Mouse (Mus musculus) embryonic facial prominence, embryonic 11.5 days (tissue): Measurements from ENCODE around the gene Oxct1. TPM values are rescaled to one million over a fixed set of nuclear protein-coding genes. Genes with fewer than 3 reads are reported as not detected.

Experiments used
- ATAC-seq: fragments of 200-750 bp; cut with Nextera tagmentation; replicated peaks from 2 replicates; pipeline ENCODE4 v1.8.0; 2017; ENCODE audit warnings: low read depth; ENCODE audit not compliant: insufficient number of reproducible peaks, low FRiP score, low TSS enrichment
- DNase-seq: peaks from one replicate; pipeline ENCODE4 v3.0.0-alpha.2; 2015; ENCODE audit warnings: low spot score
- H3K27ac ChIP-seq: fragments of 300-500 bp; sonication (generic); replicated peaks from 2 replicates; pipeline ENCODE4 v1.5.1; 2014; ENCODE audit warnings: mild to moderate bottlenecking, low read depth, low read length, control low read depth
- H3K27me3 ChIP-seq: fragments of 300-500 bp; sonication (generic); 2 replicates; pipeline ENCODE4 v1.6.1; 2014; ENCODE audit warnings: mild to moderate bottlenecking, low read length, moderate library complexity, mixed read lengths; ENCODE audit not compliant: control insufficient read depth, insufficient read depth
- H3K36me3 ChIP-seq: fragments of 300-500 bp; sonication (generic); replicated peaks from 2 replicates; pipeline ENCODE4 v1.6.1; 2014; ENCODE audit warnings: low read depth, mild to moderate bottlenecking, low read length, moderate library complexity, mixed read lengths; ENCODE audit not compliant: control insufficient read depth, insufficient read depth
- H3K4me1 ChIP-seq: fragments of 300-500 bp; sonication (generic); 2 replicates; pipeline ENCODE4 v1.6.1; 2014; ENCODE audit warnings: low read length, mixed read lengths; ENCODE audit not compliant: control insufficient read depth, insufficient read depth
- H3K4me2 ChIP-seq: fragments of 300-500 bp; sonication (generic); 2 replicates; pipeline ENCODE4 v1.6.1; 2014; ENCODE audit warnings: low read depth, mild to moderate bottlenecking, control low read depth, low read length, moderate library complexity
- H3K4me3 ChIP-seq: fragments of 300-500 bp; sonication (generic); 2 replicates; pipeline ENCODE4 v1.5.1; 2014; ENCODE audit warnings: low read depth, low read length, control low read depth
- H3K9ac ChIP-seq: fragments of 300-500 bp; sonication (generic); replicated peaks from 2 replicates; pipeline ENCODE4 v1.6.1; 2014; ENCODE audit warnings: mild to moderate bottlenecking, control low read depth, low read length
- H3K9me3 ChIP-seq: fragments of 300-500 bp; sonication (generic); replicated peaks from 2 replicates; pipeline ENCODE4 v1.6.1; 2016; ENCODE audit warnings: mild to moderate bottlenecking, low read length, inconsistent platforms, mixed read lengths; ENCODE audit not compliant: control insufficient read depth
- WGBS: fragments of 180-500 bp; shearing (Covaris S2); extraction: QIAGEN DNeasy Blood & Tissue Kit; methylation state at CpG from one replicate; pipeline ENCODE4 v1.1.7; 2014; 5-methylcytosine and 5-hydroxymethylcytosine counted together
- polyA plus RNA-seq: library from polyadenylated mRNA; unstranded; fragments of >200 nt; fragmentation: Nextera tagmentation; extraction: Ambion mirVana; gene quantifications from 2 replicates; pipeline ENCODE4 v1.2.1, GENCODE M21; 2014

Oxct1 gene
- polyA plus RNA-seq, 1 experiment from 2014 or later = 215 TPM

GRCm38 (mm10) chr15:3994852-3995447 is 31.2 kb upstream of the Oxct1 start:
- Histone ChIP-seq H3K4me2 (peak overlapping the region; percentile 26), H3K9me3 (no peaks in the 10 kb centered on the region), H3K27ac (peak overlapping the region; percentile 52), H3K4me1 (no peaks in the 10 kb centered on the region), H3K4me3 (peak overlapping the region; percentile 50), H3K36me3 (no peaks in the 10 kb centered on the region), H3K9ac (peak overlapping the region; percentile 72), H3K27me3 (no peaks in the 10 kb centered on the region)
- DNase-seq (no peak), ATAC-seq (no peak)
- 26% methylated on average over 14 of the region's 14 CpGs for WGBS

- DNase-seq (peak; percentile 98), ATAC-seq (peak; percentile 100)
- Histone ChIP-seq H3K4me3 (peak within 1 kb of the TSS; percentile 50), H3K27me3 (no peaks in the 10 kb centered on the region), H3K9ac (peak within 1 kb of the TSS; percentile 72), H3K4me2 (peak within 1 kb of the TSS; percentile 54), H3K36me3 (no peaks in the 10 kb centered on the region), H3K27ac (peak within 1 kb of the TSS; percentile 52), H3K4me1 (no peaks in the 10 kb centered on the region), H3K9me3 (no peaks in the 10 kb centered on the region)
- under 1% methylated on average over 61 of the region's 61 CpGs for WGBS
Measured at GRCm38 (mm10) chr15:3995448-3996266, 30.5 kb upstream of the Oxct1 start, which contains the start of gene AW549877. Gene AW549877, minus strand, starts transcription at chr15:3995744.

GRCm38 (mm10) chr15:3996267-3997010 is 29.7 kb upstream of the Oxct1 start:
- no peaks in the 10 kb centered on the region for H3K4me1 ChIP-seq
- peak overlapping the region; percentile 35 for H3K4me3 ChIP-seq
- H3K9ac ChIP-seq = peak overlapping the region; percentile 53
- WGBS = 20% methylated on average over 14 of the region's 14 CpGs
- peak overlapping the region; percentile 54 for H3K4me2 ChIP-seq
- no peaks in the 10 kb centered on the region for H3K36me3 ChIP-seq
- H3K27me3 ChIP-seq = no peaks in the 10 kb centered on the region
- H3K9me3 ChIP-seq = no peaks in the 10 kb centered on the region
- DNase-seq (no peak), ATAC-seq (no peak; the same call in none of the 2 replicates)
- 0 out of 2 replicates have a peak overlapping the region, but pooled peaks have one; percentile 48 for H3K27ac ChIP-seq

GRCm38 (mm10) chr15:3999144-3999543 is 27.0 kb upstream of the Oxct1 start:
- no peak for ATAC-seq
- no peaks in the 10 kb centered on the region for H3K36me3 ChIP-seq
- 83% methylated on average over 2 of the region's 2 CpGs for WGBS

GRCm38 (mm10) chr15:4000536-4000935 is 25.6 kb upstream of the Oxct1 start:
- H3K4me1 ChIP-seq = no peaks in the 10 kb centered on the region
- WGBS = 86% methylated on average over 2 of the region's 2 CpGs
- ATAC-seq (no peak), DNase-seq (no peak)
- H3K4me3 ChIP-seq = no peak overlapping the region
- H3K9me3 ChIP-seq = no peaks in the 10 kb centered on the region
- no peaks in the 10 kb centered on the region for H3K36me3 ChIP-seq
- no peak overlapping the region for H3K4me2 ChIP-seq
- no peak overlapping the region for H3K9ac ChIP-seq
- H3K27me3 ChIP-seq = no peaks in the 10 kb centered on the region
- no peak overlapping the region for H3K27ac ChIP-seq

More at GRCm38 (mm10) chr15:3999144-3999543, 27.0 kb upstream of the Oxct1 start:
- Histone ChIP-seq H3K9me3 (no peaks in the 10 kb centered on the region), H3K4me1 (no peaks in the 10 kb centered on the region), H3K27me3 (no peaks in the 10 kb centered on the region), H3K27ac (no peak overlapping the region), H3K4me2 (no peak overlapping the region), H3K4me3 (no peak overlapping the region), H3K9ac (no peak overlapping the region)
- no peak for DNase-seq

GRCm38 (mm10) chr15:4013873-4014272 is 12.3 kb upstream of the Oxct1 start:
- WGBS = 71% methylated on average over 2 of the region's 2 CpGs
- H3K4me1 ChIP-seq = no peaks in the 10 kb centered on the region
- no peaks in the 10 kb centered on the region for H3K36me3 ChIP-seq
- H3K9ac ChIP-seq = no peak overlapping the region
- ATAC-seq = no peak
- H3K27me3 ChIP-seq = no peaks in the 10 kb centered on the region
- H3K27ac ChIP-seq = no peak overlapping the region
- no peak for DNase-seq
- H3K9me3 ChIP-seq = no peaks in the 10 kb centered on the region
- no peak overlapping the region for H3K4me3 ChIP-seq
- H3K4me2 ChIP-seq = no peak overlapping the region

GRCm38 (mm10) chr15:4020711-4021110 is 5.5 kb upstream of the Oxct1 start:
- H3K27ac ChIP-seq = no peak overlapping the region
- DNase-seq (no peak), ATAC-seq (no peak)
- H3K36me3 ChIP-seq = no peaks in the 10 kb centered on the region
- H3K27me3 ChIP-seq = no peaks in the 10 kb centered on the region
- H3K9ac ChIP-seq = no peak overlapping the region
- H3K4me2 ChIP-seq = no peak overlapping the region
- no peaks in the 10 kb centered on the region for H3K4me1 ChIP-seq
- H3K4me3 ChIP-seq = no peak overlapping the region
- H3K9me3 ChIP-seq = no peaks in the 10 kb centered on the region
- 73% methylated on average over 4 of the region's 4 CpGs for WGBS
